Comparison of ENCODE assay signal across 8 mouse cellular contexts in genomic region chr10:3367440-3367839, GRCm38 (mm10). TPM values are rescaled to one million over a fixed set of nuclear protein-coding genes. Genes with fewer than 3 reads are reported as not detected.
A peak's percentile ranks its signal among the peaks of the same experiment; 100 is the strongest.
DNase-seq lines count a peak whose midpoint lies in the region; ATAC-seq lines count a peak whose summit lies in the region.

No protein-coding gene starts in this region.

- no peaks in the 10 kb centered on the region for H3K36me3 ChIP-seq in lung, embryonic 15.5 days
- no peaks in the 10 kb centered on the region for H3K36me3 ChIP-seq in neural tube, embryonic 14.5 days (ENCODE audit: control insufficient read depth, insufficient read depth, low read length)

- peak overlapping the region; percentile 90 for H3K4me2 ChIP-seq in lung, embryonic 15.5 days
- H3K4me2 ChIP-seq in neural tube, embryonic 14.5 days (ENCODE audit: low read depth, low read length) = peak overlapping the region; percentile 53

- peaks cover 12% of the 10 kb centered on the region for H3K4me1 ChIP-seq in lung, embryonic 15.5 days
- no peaks in the 10 kb centered on the region for H3K4me1 ChIP-seq in neural tube, embryonic 14.5 days (ENCODE audit: control insufficient read depth, insufficient read depth, low read length)

- peak overlapping the region; percentile 66; the same call in 1 of the 2 replicates for H3K27ac ChIP-seq in lung, embryonic 15.5 days
- H3K27ac ChIP-seq in neural tube, embryonic 14.5 days (ENCODE audit: low read depth, low read length) = no peak overlapping the region

- H3K9ac ChIP-seq in lung, embryonic 15.5 days = peak overlapping the region; percentile 53
- H3K9ac ChIP-seq in neural tube, embryonic 14.5 days (replicated peaks; ENCODE audit: low read depth, low read length) = peak overlapping the region; percentile 78

- peak overlapping the region; percentile 71 for H3K4me3 ChIP-seq in lung, embryonic 15.5 days
- H3K4me3 ChIP-seq in neural tube, embryonic 14.5 days (ENCODE audit: low read depth, low read length) = peak overlapping the region; percentile 69

- DNase-seq in cerebellum, adult 11-12 months = peak; percentile 8
- DNase-seq in cerebellum, adult 11 months = no peak
- DNase-seq in lung, postnatal 14 days = no peak
- peak; percentile 37 to 47 for DNase-seq in layer of hippocampus, postnatal 10 days (ENCODE audit: low spot score in 2 of 2)
- DNase-seq in T-cell, adult 2 months (ENCODE audit: low spot score) = no peak
- no peak for DNase-seq in liver

- peaks cover 38% of the 10 kb centered on the region for H3K27me3 ChIP-seq in lung, embryonic 15.5 days
- no peaks in the 10 kb centered on the region for H3K27me3 ChIP-seq in neural tube, embryonic 14.5 days (ENCODE audit: control insufficient read depth, insufficient read depth, low read length)

- 19% methylated on average over 11 of the region's 11 CpGs for WGBS in lung, embryonic 15.5 days
- 27% methylated on average over 11 of the region's 11 CpGs for WGBS in neural tube, embryonic 14.5 days

- H3K9me3 ChIP-seq in lung, embryonic 15.5 days = no peaks in the 10 kb centered on the region
- H3K9me3 ChIP-seq in neural tube, embryonic 14.5 days (ENCODE audit: control insufficient read depth, low read length) = no peaks in the 10 kb centered on the region

- ATAC-seq in lung, embryonic 15.5 days (ENCODE audit: borderline replicate concordance, extremely low read depth, low FRiP score, low TSS enrichment) = no peak
- no peak for ATAC-seq in neural tube, embryonic 14.5 days (ENCODE audit: low read depth)

RNA-seq across cellular contexts. Expression of gene Ppp1r14c, which starts 1.6 kb away (rescaled TPM):
- 75.9 and 90.0 TPM in 2 replicates for polyA plus RNA-seq in lung, embryonic 15.5 days (2015; fragmentation: Nextera tagmentation; extraction: Ambion mirVana)
- 100 to 1,000 TPM in 1 of 2 experiments, 10 to 100 TPM in 1; 95.9 to 102 TPM for total RNA-seq in layer of hippocampus, postnatal 10 days (2021)
- 57.3 and 69.0 TPM in 2 replicates for polyA plus RNA-seq in neural tube, embryonic 14.5 days (2014; fragmentation: Nextera tagmentation; extraction: Ambion mirVana)

Comparison
In these comparisons a context has a peak if more than half of its experiments do, and no peak if none do; other contexts are left out.
1. DNase-seq: peak in cerebellum, adult 11-12 months (single experiment) and layer of hippocampus, postnatal 10 days (2 of 2); none in cerebellum, adult 11 months (single experiment), lung, postnatal 14 days (single experiment), T-cell, adult 2 months (single experiment) and liver (single experiment).